Mouse (Mus musculus): Measurements from ENCODE around the gene Neu3.

Neu3 gene

GRCm38 (mm10) chr7:99828083-99828570, at the start of gene Neu3:
Gene Neu3, minus strand, starts transcription at chr7:99828417.
- peak; percentile 86 for DNase-seq (ENCODE audit: low read depth, low spot score)

DNA sequence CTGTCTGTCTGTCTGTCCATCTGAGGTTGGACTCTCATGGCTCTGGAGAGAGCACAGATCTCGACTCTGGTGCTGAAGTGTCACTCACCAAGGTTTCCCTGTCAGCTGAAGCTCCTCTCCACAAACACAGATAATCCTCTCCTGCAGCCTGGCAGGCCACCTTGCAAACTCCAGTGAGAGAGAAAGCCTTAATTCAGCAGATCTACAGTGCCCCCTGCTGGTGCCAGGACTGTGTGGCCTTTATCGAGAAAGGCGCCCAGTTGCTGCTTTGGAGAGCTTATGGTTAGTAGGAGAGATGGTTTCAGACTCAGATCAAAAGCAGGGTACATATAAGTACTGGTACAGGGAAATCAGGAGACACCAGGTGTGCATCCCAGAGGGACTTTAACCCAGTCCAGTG, 48.1 kb upstream of the Neu3 start:
- DNase-seq (ENCODE audit: low read depth, low spot score), result peak; percentile 77

- no peak for DNase-seq (ENCODE audit: low read depth, low spot score)
Observed at GRCm38 (mm10) chr7:99875891-99876290, 47.7 kb upstream of the Neu3 start.

GRCm38 (mm10) chr7:99873965-99874364, 45.7 kb upstream of the Neu3 start:
- DNase-seq (ENCODE audit: low read depth, low spot score), result no peak

DNA sequence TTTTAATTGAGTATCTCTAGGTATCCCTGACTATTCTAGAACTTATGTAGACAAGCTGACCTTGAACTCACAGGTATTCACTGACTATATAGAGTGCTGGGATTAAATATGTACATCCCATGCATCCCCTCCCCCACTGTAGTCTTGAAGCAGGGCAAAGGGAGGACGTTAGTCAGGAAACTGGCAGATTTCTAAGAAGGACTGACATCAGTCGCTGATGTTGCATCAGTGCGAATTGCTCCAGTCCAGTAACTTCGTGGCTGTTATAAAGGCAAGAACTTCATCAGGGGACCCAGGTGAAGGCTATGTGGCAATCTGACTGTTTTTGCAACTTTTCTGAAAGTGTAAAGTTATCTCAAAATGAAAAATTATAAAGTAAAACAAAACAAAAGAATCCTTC, 41.1 kb upstream of the Neu3 start:
- no peak for DNase-seq (ENCODE audit: low read depth, low spot score)

DNA sequence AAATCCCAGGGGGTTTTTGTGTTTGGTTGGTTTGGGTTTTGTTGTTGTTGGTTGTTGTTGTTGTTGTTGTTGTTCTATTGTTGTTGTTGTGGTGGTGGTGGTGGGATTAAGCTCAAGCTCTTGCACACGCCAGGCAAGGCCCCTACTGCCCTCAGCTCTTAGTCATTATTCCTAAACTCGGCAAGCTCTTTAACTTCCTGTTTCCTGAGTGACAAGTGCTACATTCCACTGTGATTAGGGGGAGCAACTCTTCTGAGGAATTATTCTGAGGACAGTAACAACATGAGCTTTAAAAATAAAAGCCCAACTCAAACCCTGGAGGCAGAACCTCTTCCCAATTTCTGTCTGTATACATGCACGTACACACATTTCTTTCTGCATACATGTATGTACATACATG, 37.0 kb upstream of the Neu3 start:
- no peak for DNase-seq (ENCODE audit: low read depth, low spot score)

- no peak for DNase-seq (ENCODE audit: low read depth, low spot score)
Observed at GRCm38 (mm10) chr7:99864241-99865028, 36.2 kb upstream of the Neu3 start.

DNA sequence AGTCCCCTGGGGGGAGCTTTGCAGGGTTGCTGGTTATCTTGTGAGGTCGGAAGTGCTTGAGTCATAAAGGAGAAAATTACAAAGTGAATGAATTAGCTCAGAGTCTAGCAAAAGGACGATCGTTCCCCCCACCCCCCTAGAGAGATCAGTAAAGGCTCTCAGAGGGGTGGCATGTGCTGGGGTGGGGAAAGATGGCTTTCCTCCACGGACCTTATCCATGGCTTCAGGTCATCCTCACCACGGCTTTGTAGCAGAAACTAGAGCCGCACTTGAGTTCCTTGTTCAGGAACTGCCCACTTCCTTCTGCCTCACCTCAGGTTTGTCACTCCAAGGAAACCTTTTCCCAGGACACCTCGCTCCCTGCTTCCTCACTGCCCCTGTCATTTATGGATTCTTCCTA, 35.1 kb upstream of the Neu3 start, which contains the start of gene Spcs2:
TSS of gene Spcs2 (minus strand) at position 101 of the 400 bp plus-strand sequence.
- no peak for DNase-seq (ENCODE audit: low read depth, low spot score)

DNA sequence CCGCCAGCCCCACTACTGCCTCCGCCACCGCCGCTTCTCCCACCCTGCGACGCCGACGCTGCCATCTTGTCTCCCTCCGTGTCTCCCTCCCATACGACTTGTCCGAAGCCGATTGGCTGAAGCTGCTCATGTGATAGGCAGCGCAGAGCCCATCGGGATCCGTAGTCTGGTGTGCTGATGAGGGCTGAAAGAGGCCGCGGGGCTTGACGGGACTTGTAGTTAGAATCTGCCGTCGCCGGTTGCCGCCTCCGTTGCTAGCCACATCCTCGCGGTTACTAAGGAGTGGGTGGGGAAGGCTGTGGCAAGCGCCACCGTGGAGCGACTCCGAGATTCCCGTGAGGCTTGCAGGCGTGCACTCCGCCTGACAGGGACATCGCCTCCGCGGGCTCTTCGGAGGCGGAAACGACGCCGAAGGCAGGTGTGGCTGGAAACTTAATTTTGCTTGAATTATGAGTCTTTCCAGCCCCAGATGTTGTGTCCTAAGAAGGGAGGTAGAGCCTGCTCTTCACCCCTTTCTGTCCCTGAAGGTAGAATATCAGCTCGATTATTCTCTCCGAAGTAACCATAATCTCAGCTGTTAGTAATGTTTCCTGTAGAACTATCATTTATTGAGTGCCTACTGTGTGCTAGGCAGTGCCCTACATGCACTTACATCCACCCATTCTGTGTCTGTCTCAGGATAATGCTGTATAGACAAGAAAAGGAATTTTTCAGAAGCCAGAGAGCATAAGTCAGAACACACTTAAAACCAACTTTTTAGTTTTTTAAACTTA, 30.8 kb upstream of the Neu3 start, which contains the start of gene Xrra1:
TSS of gene Xrra1 (plus strand) at position 304 of the 773 bp plus-strand sequence.
- DNase-seq (ENCODE audit: low read depth, low spot score), result peak; percentile 95

- no peak for DNase-seq (ENCODE audit: low read depth, low spot score)
Observed at GRCm38 (mm10) chr7:99858175-99858812, 30.1 kb upstream of the Neu3 start.

- DNase-seq (ENCODE audit: low read depth, low spot score), result no peak
Observed at GRCm38 (mm10) chr7:99856266-99856861, 28.1 kb upstream of the Neu3 start.

- DNase-seq (ENCODE audit: low read depth, low spot score), result no peak
Observed at GRCm38 (mm10) chr7:99854311-99854710, 26.1 kb upstream of the Neu3 start.

GRCm38 (mm10) chr7:99853350-99853749, 25.1 kb upstream of the Neu3 start:
- no peak for DNase-seq (ENCODE audit: low read depth, low spot score)

DNA sequence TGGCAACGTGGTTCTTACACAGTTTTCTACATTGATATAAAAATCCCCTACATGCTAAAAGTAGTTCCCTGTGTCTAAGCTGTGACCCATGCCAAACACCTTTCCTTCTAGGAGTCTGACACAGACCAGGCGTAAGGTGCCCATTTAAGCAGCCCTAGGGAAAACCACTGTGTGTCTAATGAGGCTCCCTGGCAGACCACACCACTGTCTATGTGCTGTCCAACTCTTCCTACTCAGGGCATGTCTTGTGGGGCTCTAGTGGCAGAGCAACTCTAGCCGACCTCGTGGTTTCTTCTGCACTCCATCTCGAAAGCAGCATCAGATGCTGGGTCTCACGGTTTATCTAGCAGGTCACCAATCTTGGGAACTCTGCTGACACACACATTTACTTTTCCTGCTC, 23.4 kb upstream of the Neu3 start:
- DNase-seq (ENCODE audit: low read depth, low spot score), result no peak

GRCm38 (mm10) chr7:99851121-99851520, 22.9 kb upstream of the Neu3 start:
- DNase-seq (ENCODE audit: low read depth, low spot score), result no peak

DNA sequence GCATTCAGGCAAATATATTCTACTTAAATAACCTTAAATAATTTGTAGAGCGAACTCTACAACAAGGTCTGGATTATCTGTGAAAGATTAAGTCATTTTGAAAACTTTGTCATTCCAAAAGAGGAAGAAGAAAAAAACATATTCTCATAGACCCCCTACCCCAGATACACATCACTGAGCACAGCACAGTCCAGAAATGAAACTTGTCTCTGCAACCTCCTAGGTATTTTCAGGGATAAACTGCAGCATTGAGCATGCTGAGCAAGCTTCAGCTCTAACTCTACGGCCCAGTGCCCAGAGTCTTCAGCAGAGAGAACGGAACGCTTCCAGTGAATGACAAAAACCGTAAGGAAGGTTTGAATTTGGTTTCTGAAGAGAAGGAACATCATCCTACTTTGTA, 22.3 kb upstream of the Neu3 start:
- DNase-seq (ENCODE audit: low read depth, low spot score), result no peak

- DNase-seq (ENCODE audit: low read depth, low spot score), result no peak
Observed at GRCm38 (mm10) chr7:99845533-99846236, 17.5 kb upstream of the Neu3 start.

GRCm38 (mm10) chr7:99838241-99838640, 10.0 kb upstream of the Neu3 start:
- no peak for DNase-seq (ENCODE audit: low read depth, low spot score)

- no peak for DNase-seq (ENCODE audit: low read depth, low spot score)
Observed at GRCm38 (mm10) chr7:99837358-99838071, 9.3 kb upstream of the Neu3 start.

DNA sequence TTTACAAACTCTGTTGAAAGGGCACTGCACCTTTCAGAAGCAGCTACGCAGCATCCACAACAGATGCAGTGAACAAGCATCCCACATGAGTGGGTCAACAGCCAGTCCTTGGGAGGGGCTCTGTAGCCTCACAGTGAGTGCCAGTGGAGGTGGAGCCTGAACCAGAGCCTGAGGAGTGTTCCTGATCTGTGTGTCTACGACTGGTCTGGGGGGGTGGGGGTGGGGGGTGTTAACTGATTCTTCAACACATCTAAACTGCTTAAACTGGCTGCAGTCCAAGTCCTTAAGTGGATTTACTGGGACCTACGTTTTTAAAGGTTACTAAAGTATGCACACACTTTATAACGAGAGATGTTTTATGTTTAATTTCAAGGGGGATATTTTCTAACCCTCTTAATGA, 8.6 kb upstream of the Neu3 start:
- no peak for DNase-seq (ENCODE audit: low read depth, low spot score)
